Mouse (Mus musculus) ovary, postnatal 10 days (tissue): ENCODE data around the gene Ints13.
A peak's percentile ranks its signal among the peaks of the same experiment; 100 is the strongest.
"Not testable (repeated sequence)": the region's sequence is repeated elsewhere in the genome, so short reads cannot be mapped to it uniquely, and the experiment has no call there.

ENCODE experiments used
- DNase-seq: peaks from one replicate; pipeline ENCODE4 v3.0.0; 2022; ENCODE audit warnings: low spot score

Gene Ints13

GRCm38 (mm10) chr6:146577310-146578109, at the start of gene Ints13:
Gene Ints13, minus strand, starts transcription at chr6:146577835.
- peak; percentile 81 for DNase-seq

- no peak for DNase-seq
These were observed 39.0 kb upstream of the Ints13 start for GRCm38 (mm10) chr6:146616670-146617069.

- DNase-seq, result no peak
These were observed 38.3 kb upstream of the Ints13 start for GRCm38 (mm10) chr6:146615891-146616290.

DNA sequence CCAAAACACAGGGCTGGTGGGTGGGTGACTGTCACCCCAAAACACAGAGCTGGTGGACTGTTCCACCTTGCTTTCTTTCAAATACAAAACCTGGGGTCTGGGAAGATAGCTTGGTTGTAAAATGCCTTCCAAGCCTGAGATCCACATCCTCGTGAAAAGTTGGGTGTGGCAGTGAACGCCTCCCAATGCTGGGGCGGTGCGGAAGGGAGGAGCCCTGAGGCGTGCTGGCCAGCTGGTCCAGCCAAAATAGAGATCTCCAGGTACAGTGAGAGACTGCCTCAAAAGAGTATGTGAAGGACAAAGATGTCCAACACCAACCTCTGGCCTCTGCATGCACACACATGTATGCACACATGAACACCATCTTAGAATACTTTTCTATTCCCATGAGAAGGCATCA, 36.9 kb upstream of the Ints13 start:
- no peak for DNase-seq

- no peak for DNase-seq
These were observed 36.3 kb upstream of the Ints13 start for GRCm38 (mm10) chr6:146613907-146614306.

DNA sequence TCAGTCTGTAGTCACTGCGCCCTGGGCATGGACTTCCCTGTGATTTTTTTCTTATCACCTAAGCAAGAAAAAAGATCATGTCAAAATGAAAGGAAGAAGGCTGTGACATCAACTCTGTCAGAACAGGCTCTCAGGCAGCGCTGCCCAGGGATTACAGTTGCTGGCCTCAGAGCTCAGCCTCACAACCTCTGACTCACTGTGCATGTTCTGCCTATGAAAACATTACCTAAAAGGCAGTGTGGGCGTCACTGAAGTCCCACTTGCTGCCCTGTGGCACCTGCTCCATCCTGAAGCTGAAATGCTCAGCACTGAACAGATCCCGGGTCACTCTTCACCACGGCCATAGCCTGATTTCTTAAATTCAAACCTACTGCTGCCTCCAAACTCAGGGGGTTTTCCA, 35.1 kb upstream of the Ints13 start:
- DNase-seq, result no peak

- no peak for DNase-seq
These were observed 34.3 kb upstream of the Ints13 start for GRCm38 (mm10) chr6:146611897-146612296.

DNA sequence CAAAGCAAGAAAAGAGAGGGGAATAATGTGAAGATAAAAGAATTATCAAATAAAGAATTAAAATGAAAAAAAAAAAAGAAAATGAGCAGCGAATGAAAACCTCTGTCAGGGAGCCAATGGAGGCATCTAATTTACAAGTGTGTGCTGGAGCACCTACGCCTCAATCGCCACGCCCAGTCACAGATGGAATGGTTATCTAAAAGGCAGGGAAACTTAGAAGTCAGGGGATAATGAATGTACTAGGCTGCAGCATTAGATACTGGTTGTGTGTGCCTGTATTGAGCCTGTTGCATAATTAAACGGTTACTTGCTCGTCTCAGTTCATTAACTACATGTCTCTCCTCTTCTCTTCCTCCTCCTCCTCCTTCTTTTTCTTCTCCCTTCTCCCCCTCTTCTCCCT, 33.8 kb upstream of the Ints13 start:
- no peak for DNase-seq

GRCm38 (mm10) chr6:146603651-146604050, 26.0 kb upstream of the Ints13 start:
- DNase-seq, result no peak

DNA sequence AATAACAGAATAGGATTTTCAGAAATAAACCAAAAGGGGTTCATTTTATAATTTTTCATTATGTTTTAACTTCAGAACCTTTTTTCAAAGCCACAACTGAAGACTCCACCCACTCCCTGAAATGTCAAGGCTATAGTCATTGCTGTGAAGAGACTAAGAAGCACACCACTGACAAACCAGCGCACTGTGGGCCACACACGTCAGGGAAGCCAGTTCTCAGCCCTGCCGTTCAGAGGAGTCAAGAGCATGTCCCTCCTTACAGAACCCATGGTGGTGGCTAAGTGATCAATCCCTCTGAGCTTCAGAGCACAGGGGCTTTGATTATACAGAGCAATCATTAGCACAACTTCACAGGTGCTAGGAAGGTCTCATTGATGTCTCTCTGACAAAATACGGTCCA, 25.0 kb upstream of the Ints13 start:
- DNase-seq, result no peak

- no peak for DNase-seq
These were observed 7.5 kb upstream of the Ints13 start for GRCm38 (mm10) chr6:146585134-146585533.

DNA sequence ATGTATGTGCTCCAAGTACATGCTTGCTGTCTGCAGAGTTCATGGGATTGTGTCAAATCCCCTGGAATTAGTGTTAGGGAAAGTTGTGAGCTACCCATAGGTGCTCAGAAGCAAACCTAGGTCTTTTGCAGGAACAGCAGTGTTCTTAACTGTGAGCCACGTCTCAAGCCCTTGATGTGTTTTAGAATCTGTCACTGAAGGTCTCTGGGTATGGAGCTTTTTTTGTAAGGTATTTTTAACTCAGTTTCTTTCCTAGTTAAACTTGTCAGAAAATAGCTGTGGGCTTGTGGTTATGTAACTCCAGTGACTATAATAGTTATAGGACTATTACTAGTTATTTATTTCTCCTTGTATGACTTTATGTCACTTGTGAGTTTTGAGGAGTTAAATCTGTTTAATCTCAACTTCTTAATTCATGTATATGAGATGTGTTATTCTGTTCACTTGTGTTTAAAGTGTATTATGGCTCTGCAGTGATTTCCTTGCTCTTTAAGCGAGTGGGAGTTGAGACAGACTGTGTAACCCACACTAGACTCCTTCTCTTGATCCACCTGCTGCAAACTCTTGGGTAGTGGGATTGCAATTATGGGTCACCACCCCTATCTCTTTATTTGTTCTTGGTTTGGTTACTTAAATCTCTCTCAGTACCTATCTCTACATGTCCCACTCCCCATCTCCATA, 5.9 kb upstream of the Ints13 start:
- no peak for DNase-seq

DNA sequence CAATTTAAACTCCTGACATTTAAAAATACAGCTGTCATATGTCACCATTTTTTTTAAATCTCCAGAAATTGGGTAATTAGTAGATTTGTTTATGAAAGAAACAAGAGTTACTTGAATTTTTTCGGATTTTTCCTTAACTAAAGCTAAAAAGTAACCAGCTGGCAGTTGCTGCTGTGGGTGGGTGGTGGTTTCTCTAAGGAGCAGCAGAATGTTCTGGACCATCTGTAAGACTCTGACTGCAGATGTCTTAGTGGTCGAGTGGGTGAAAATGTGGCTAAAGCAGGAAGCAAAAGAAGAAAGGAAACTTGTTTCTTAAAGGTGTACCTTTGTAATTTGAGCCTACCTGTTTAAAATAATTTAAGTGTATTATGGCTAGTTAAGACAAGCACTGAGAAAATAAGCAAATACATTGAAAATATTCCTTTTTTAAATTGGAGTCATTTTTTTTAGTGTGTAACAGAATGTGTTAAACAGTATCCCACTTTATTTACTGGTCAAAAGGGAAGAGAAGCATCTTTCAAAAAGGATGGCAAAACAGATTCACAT, 2.8 kb upstream of the Ints13 start:
- no peak for DNase-seq

GRCm38 (mm10) chr6:146578586-146578985, 951 bp upstream of the Ints13 start:
- DNase-seq, result no peak

DNA sequence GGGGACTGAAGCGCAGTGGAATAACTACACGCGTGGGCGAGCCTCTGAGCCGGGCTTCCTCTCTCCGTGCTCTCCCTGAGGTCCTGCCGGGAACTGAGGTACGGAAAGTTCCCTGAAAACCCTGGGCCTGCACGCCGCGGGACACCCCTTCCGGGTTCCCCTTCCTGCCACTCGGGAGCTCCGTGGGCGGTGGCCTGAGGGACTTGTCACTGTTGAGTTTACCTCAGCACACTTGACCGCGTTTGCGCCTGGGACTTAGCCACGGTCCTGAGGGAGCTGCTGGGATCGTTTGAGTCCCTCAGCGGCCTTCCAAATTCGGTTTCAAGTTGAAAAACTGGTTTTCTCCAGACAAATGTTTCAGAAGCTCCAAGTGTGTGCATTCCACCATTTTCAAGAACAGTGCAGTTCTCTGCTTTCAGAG, 486 bp upstream of the Ints13 start:
- DNase-seq, result no peak

- no peak for DNase-seq
These were observed 732 bp downstream of the Ints13 start, which contains the start of gene Fgfr1op2 for GRCm38 (mm10) chr6:146576903-146577302. Gene Fgfr1op2, plus strand, starts transcription at chr6:146577203.

DNA sequence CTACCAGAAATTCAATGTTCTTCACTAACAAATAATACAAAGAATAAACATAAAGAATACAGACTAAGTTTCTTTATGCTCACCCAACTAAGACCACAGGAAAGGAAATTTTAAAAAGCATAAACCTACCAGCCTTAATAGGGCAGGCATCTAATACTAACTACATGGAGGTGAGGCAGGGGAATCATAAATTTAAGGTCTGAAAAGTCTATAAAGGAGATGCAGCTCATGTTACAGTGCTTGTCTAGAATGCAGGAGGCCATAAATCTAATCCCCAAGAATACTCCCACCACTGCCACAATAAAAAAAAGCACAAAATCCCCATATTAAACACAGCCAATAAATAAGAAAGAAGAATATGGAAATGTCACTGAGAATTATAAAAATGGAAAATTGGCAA, 5.6 kb downstream of the Ints13 start:
- no peak for DNase-seq

GRCm38 (mm10) chr6:146562461-146562860, 15.2 kb downstream of the Ints13 start:
- not testable (repeated sequence) for DNase-seq

- DNase-seq, result no peak
These were observed 26.3 kb downstream of the Ints13 start for GRCm38 (mm10) chr6:146551326-146551725.

DNA sequence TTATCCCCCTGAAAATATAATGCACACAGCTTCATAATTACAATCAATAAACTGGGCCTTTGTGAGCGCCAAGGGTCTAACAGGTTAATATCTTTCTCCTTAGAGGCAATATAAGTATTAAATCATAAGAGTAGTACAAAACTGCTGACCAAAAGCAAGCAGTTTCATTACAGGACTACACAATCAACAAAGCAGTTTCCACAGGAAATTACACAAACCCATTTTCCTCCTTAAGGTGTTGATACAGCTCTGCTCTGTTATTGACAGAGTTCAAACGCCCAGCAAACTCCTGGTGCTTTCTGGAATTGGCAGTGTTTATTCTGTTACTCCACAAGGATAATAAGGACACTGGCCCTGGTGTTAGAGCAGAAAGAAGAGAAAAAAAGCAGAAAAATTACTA, 27.2 kb downstream of the Ints13 start:
- no peak for DNase-seq

DNA sequence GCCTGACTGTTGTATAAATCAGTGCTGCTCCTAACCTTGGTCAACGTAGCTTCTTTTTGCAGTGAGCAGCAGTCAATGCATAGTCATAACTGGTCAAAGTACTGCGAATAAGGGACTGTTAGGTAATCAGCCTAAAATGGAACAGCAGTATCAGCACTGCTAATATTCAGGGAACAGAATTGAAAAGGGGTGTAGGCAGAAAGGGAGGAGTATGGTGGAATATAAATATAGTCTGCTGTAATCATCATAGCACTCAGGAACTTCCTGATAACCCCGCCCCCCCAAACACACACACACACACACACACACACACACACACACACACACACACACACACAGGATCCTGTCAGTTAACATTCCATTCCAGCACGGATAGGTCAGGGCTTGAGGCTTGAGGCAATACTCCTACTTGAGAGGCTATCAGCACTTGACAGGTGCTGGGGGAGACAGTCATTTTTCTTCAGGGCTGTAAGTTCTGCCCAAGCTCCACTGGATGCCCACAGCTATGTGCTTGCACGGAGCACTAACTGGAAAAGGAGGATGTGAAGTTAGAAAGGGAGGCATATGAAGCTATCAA, 32.3 kb downstream of the Ints13 start:
- no peak for DNase-seq

- DNase-seq, result no peak
These were observed 33.0 kb downstream of the Ints13 start for GRCm38 (mm10) chr6:146544622-146545021.

GRCm38 (mm10) chr6:146540386-146540785, 37.2 kb downstream of the Ints13 start:
- DNase-seq, result no peak
